Mouse (Mus musculus) telencephalon, adult 2 months (tissue): ENCODE measurements around the gene Phykpl.

ENCODE experiments used
- DNase-seq: peaks from one replicate; pipeline ENCODE4 v3.0.0-alpha.2; 2011; ENCODE audit warnings: low read depth, low spot score

Phykpl gene

DNA sequence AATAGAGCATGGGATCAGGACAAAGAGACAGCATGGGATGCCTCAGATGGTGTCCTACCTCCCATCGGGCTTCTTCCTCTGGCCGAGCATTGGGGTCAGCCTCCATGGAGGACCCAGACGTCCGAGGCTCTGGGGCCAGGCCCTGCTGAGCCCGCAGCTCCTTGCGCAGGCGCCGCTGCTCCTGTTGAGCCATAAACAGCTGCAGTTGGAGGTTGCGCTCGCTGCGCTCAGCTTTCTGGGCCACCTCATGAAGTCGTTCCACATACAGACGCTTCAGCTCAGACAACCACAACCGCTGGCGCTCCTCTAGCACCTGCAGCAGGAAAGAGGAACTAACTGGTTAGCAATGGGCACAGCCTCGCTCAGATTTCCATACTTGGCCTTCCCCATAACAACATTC lies 59.7 kb downstream of the Phykpl start:
- no peak for DNase-seq

- DNase-seq = no peak
These were observed 60.7 kb downstream of the Phykpl start for GRCm38 (mm10) chr11:51645293-51645692.

DNA sequence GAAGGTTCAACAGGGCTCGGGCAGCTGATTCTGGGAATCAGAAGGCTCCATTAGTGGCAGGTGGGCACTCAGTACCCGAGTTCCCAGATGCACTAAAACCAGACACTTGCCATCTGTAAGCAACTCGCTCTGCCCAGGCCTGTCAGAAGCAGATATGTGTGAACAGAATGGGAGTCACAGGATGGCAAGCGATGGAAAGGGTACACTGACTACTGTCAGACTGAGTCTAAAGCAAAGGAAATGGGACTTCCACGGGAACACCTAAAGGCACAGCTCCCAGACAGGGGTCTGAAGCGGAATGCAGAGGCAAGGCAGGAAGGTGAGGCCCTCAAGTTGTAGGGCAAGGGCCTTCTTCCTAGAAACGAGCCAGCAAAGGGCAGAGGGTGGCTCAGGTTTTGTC lies 61.7 kb downstream of the Phykpl start:
- no peak for DNase-seq

DNA sequence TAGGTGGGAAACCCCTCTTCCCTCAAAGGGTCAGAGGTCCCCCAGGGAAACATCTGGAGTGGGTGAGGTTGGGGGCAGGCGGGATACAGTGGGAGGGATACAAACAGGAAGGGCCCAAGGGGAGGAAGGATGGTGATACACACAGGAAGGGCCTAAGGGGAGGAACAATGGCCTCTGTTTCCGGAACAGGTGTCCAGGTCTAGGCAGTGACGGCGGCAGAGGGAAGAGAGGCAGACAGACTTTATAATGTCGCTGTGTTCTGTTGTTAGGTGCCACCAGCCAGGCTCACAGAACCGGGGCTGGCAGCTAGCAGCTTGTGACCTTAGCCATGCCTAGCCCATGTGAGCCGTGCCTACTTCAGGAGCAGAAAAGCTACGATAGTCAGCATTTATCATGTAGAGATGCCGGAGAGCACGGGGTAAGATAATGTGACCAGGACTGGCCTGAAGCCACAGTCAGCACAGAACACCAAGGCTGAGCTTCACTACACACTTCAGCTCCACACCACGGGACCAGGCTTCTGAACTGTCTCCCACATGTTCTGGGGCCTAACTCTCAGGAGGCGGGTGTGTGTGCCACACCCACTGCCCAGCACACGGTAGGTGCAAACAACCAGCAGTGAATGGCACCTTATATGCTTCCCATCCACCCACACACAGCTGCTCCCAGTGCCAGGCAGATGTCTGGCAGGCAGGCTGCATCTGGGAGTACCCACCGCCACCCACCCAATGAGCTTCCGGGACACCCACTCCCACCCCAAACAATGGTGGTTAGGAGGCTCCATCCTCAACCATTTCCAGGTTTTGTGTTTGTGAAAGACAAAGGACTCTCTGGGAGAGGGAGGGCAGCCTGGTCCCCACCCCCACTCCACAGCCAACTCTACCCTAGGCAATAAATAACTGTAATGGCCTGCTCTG lies 62.5 kb downstream of the Phykpl start:
- no peak for DNase-seq

DNA sequence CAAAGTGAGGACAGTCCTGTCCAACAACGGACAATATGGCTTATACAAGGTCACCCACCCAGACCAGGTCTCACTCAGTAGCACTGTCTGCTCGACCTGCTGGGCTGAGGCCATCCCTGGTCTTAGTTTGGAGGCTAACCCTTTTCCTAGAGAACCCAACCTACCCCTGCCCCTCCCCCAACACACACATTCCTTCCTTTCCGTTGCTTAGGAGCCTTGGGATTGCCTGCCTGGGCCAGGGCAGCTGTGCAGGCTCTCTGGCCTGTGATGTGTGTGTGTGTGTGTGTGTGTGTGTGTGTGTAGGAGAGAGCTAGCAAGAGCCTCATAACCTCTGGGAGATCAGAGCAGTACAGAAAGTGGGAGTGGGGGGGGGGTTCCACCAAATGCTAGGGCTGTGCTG lies 64.0 kb downstream of the Phykpl start:
- no peak for DNase-seq

DNA sequence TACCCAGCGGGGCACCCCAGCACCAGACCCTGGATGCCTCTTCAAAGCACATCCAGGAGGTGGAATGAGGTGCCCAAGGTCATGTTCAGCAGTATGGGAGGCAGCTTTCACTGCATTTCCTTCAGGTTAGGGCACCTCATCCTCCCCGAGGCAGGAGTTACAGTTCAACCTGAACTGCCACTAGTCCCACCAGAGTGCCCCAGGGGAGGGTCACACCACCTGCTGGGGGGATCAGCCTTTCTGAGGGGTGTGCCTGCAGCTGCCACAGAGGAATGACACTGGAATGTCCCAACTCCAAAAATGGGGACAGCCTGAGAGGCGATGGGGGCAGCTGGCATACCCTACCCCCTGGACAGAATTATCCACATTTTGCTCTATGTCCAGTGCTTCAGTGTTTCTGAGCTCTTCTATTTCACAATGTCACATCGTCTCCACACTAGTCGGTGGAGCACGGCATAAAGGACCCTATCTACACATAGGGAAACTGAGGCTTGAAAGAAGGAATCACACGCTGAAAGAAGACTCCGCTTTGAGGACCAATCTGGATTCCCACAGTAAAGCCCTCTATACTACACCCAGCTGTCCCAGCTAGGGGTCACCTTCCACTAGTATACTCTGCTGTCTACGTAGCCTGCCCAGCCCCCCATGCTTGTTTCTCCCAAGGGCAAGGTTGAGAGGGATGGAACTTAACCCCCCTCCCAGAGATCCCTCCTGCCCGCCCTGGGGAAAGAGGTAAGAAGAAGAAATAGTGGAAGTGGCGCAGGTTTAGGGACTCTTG lies 64.7 kb downstream of the Phykpl start:
- no peak for DNase-seq

GRCm38 (mm10) chr11:51649889-51650199 lies 65.3 kb downstream of the Phykpl start:
- no peak for DNase-seq

DNA sequence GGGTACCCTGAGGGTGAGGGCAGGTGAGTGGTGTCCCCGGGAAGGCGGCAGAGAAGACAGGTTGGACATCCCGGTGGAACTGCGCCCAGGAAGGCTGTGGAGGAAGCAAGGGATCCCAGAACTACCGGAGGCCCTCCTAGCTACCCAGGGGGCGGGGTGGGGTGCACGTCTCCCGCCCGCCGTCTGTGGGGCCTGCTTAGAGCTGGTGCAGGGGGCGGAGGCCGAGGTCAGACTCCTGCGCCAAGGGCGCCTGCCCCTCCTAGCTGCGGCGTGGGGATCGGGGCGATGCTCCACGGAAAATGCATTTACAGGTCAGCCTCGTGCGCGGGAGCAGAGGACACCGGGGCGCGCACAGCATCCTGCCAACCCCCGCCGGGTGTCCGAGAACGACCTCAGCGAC lies 65.7 kb downstream of the Phykpl start:
- DNase-seq = no peak

- no peak for DNase-seq
These were observed 66.3 kb downstream of the Phykpl start, which contains the start of the genes N4bp3 and D930048N14Rik for GRCm38 (mm10) chr11:51650691-51651515. N4bp3 (minus strand) TSS chr11:51650842. D930048N14Rik (plus strand) TSS chr11:51650954.

DNA sequence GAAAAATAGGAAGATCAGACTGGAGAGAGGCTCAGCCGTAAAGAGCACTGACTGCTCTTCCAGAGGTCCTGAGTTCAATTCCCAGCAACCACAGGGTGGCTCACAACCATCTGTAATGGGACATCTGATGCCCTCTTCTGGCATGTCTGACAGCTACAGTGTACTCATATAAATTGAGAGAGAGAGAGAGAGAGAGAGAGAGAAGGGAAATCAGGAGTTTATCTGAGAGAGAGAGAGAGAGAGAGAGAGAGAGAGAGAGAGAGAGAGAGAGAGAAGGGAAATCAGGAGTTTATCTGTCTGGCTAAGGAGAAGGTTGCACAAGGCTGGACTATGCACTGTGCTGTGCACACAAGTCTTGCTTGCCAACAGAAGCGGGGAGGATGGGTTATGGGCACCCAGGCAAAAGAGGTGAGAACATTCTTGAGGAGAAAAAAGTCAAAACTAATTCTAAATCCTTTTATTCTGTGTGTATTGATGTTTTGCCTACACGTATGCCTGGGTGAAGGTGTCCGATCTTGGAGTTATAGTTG lies 68.4 kb downstream of the Phykpl start:
- no peak for DNase-seq

GRCm38 (mm10) chr11:51653736-51654135 lies 69.2 kb downstream of the Phykpl start:
- no peak for DNase-seq
